Mouse (Mus musculus): ENCODE measurements at regions not wholly inside any gene's neighbourhood (a gene's known extent, or its start where the extent isn't known, plus 50 kb on each side); places are given as distances from the start of the nearest gene placed in this dataset.

GRCm38 (mm10) chr16:29807859-29808258, 228.7 kb downstream of the Opa1 start:
- no peak for DNase-seq (ENCODE audit: extremely low read depth, low read depth, low spot score)
- H3K36me3 ChIP-seq (ENCODE audit: control insufficient read depth, insufficient read depth, low read length): no peaks in the 10 kb centered on the region
- H3K79me2 ChIP-seq (ENCODE audit: control insufficient read depth, insufficient read depth, low read length): no peaks in the 10 kb centered on the region
- no peak for TF ChIP-seq POLR2A (IDR thresholded peaks at IDR 0.05; ENCODE audit: extremely low read depth, insufficient read depth, low read length)
- no peak for TF ChIP-seq CTCF (IDR thresholded peaks at IDR 0.05; ENCODE audit: low read depth, low read length)
- no peak overlapping the region for H3K4me3 ChIP-seq (ENCODE audit: insufficient read depth, low read depth, low read length)
- WGBS: 43% methylated on average over 5 of the region's 5 CpGs
- no peak overlapping the region for H3K9ac ChIP-seq (ENCODE audit: low read depth, low read length)
- no peaks in the 10 kb centered on the region; the same call in 1 of the 2 replicates for H3K4me1 ChIP-seq (ENCODE audit: control insufficient read depth, insufficient read depth, low read length)
- H3K27ac ChIP-seq (replicated peaks; ENCODE audit: insufficient read depth, low read depth, low read length): no peak overlapping the region
- peaks cover 5% of the 10 kb centered on the region; the same call in 1 of the 2 replicates for H3K27me3 ChIP-seq (ENCODE audit: control insufficient read depth, insufficient read depth, low read length)

GRCm38 (mm10) chr16:29808851-29809250, 229.7 kb downstream of the Opa1 start:
- 94% methylated on average over 4 of the region's 4 CpGs for WGBS
- H3K36me3 ChIP-seq (ENCODE audit: control insufficient read depth, insufficient read depth, low read length): no peaks in the 10 kb centered on the region
- H3K4me1 ChIP-seq (ENCODE audit: control insufficient read depth, insufficient read depth, low read length): no peaks in the 10 kb centered on the region; the same call in 1 of the 2 replicates
- no peaks in the 10 kb centered on the region for H3K79me2 ChIP-seq (ENCODE audit: control insufficient read depth, insufficient read depth, low read length)
- DNase-seq (ENCODE audit: extremely low read depth, low read depth, low spot score): no peak
- TF ChIP-seq CTCF (IDR thresholded peaks at IDR 0.05; ENCODE audit: low read depth, low read length) (no peak), POLR2A (IDR thresholded peaks at IDR 0.05; ENCODE audit: extremely low read depth, insufficient read depth, low read length) (no peak)
- H3K27ac ChIP-seq (replicated peaks; ENCODE audit: insufficient read depth, low read depth, low read length): no peak overlapping the region
- H3K9ac ChIP-seq (ENCODE audit: low read depth, low read length): no peak overlapping the region
- peaks cover 5% of the 10 kb centered on the region; the same call in 1 of the 2 replicates for H3K27me3 ChIP-seq (ENCODE audit: control insufficient read depth, insufficient read depth, low read length)
- no peak overlapping the region for H3K4me3 ChIP-seq (ENCODE audit: insufficient read depth, low read depth, low read length)

DNA sequence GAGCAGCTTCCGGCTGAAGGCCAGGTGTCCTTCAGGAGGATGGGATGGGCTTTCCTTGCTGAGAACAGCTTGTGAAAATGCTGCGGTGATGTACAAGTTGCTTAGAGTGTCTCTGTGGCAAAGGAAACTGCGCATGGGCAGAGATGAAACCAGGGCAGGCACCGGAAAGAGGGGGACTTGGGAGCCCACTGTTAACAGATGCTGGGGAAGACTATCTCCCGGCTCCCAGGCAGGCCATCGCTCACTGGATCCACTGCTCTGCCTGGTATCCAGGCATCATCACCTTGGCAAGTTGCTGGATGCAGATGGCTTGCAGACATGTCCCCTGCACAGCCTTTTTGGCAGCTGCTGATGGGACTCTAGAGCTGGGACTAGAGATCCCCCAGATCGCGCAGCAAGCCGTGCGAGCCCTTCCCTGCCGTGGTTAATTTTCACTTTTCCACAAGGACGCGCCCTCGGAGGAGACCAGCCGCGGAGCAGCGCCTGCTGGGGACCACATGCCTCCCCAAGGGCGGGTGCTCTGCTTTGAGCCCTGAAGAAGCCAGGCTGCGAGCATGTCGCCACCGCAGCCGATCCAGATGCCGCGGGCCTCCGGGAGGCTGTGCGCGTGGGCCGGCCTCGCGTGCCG, 234.4 kb downstream of the Opa1 start:
- Histone ChIP-seq H3K4me1 (ENCODE audit: control insufficient read depth, insufficient read depth, low read length) (no peaks in the 10 kb centered on the region), H3K4me3 (ENCODE audit: insufficient read depth, low read depth, low read length) (peak overlapping the region; percentile 59), H3K79me2 (ENCODE audit: control insufficient read depth, insufficient read depth, low read length) (no peaks in the 10 kb centered on the region), H3K27ac (replicated peaks; ENCODE audit: insufficient read depth, low read depth, low read length) (no peak overlapping the region), H3K36me3 (ENCODE audit: control insufficient read depth, insufficient read depth, low read length) (no peaks in the 10 kb centered on the region), H3K9ac (ENCODE audit: low read depth, low read length) (peak overlapping the region; percentile 77), H3K27me3 (ENCODE audit: control insufficient read depth, insufficient read depth, low read length) (peaks cover 2% of the 10 kb centered on the region; the same call in 1 of the 2 replicates)
- DNase-seq (ENCODE audit: extremely low read depth, low read depth, low spot score): no peak
- WGBS: 10% methylated on average over 31 of the region's 31 CpGs
- TF ChIP-seq POLR2A (IDR thresholded peaks at IDR 0.05; ENCODE audit: extremely low read depth, insufficient read depth, low read length): no peak

DNA sequence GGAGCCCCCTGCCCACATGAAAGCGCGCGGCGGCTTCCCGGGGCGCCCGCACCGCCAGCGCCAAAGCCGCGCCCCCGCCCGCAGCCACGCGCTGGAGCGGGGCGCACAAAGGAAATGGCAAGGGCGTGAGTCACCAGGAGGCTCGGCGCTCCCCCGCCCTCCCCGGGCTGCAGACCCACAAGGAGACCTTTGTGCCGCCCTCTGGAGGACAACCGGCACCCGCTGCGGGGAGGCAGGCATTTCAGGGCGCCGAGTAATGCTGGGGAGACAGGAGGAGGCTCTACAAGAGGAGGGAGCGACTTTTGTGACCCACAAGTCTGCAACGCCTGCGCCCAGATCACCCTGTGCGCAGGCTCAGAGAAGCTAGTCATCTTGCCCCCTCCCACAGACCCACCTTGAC, 234.9 kb downstream of the Opa1 start:
- H3K4me1 ChIP-seq (ENCODE audit: control insufficient read depth, insufficient read depth, low read length): no peaks in the 10 kb centered on the region
- H3K9ac ChIP-seq (ENCODE audit: low read depth, low read length): peak overlapping the region; percentile 77

DNA sequence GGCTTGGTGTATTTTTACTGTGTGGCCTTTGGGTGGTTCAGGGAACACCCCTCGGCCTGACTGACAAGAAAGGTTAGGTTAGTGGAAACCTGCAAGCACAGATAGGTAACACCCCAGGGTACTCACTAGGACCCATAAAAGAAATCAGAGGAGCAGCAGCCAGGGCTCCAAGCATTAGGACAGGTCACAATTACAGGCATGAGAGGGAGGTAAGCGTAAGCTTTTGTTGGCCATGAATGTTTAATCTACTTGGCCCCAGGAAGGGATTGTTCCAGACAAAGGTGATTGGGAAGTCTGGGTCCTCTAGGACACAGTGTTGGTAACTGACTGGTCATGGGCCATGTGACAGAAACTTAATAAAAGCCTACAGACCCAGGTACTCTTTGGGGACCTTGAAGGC, 235.5 kb downstream of the Opa1 start:
- no peaks in the 10 kb centered on the region for H3K4me1 ChIP-seq (ENCODE audit: control insufficient read depth, insufficient read depth, low read length)
- no peaks in the 10 kb centered on the region for H3K36me3 ChIP-seq (ENCODE audit: control insufficient read depth, insufficient read depth, low read length)
- H3K4me3 ChIP-seq (ENCODE audit: insufficient read depth, low read depth, low read length): no peak overlapping the region
- H3K27ac ChIP-seq (replicated peaks; ENCODE audit: insufficient read depth, low read depth, low read length): no peak overlapping the region
- no peaks in the 10 kb centered on the region for H3K27me3 ChIP-seq (ENCODE audit: control insufficient read depth, insufficient read depth, low read length)
- TF ChIP-seq POLR2A (IDR thresholded peaks at IDR 0.05; ENCODE audit: extremely low read depth, insufficient read depth, low read length): no peak
- TF ChIP-seq CTCF (IDR thresholded peaks at IDR 0.05; ENCODE audit: low read depth, low read length): no peak
- no peak for DNase-seq (ENCODE audit: extremely low read depth, low read depth, low spot score)
- no peaks in the 10 kb centered on the region for H3K79me2 ChIP-seq (ENCODE audit: control insufficient read depth, insufficient read depth, low read length)
- H3K9ac ChIP-seq (ENCODE audit: low read depth, low read length): no peak overlapping the region
- WGBS: 92% methylated on average over 2 of the region's 2 CpGs

More for the DNA sequence above, 234.9 kb downstream of the Opa1 start:
- Histone ChIP-seq H3K79me2 (ENCODE audit: control insufficient read depth, insufficient read depth, low read length) (no peaks in the 10 kb centered on the region), H3K4me3 (ENCODE audit: insufficient read depth, low read depth, low read length) (peak overlapping the region; percentile 59), H3K27me3 (ENCODE audit: control insufficient read depth, insufficient read depth, low read length) (no peaks in the 10 kb centered on the region), H3K27ac (replicated peaks; ENCODE audit: insufficient read depth, low read depth, low read length) (no peak overlapping the region), H3K36me3 (ENCODE audit: control insufficient read depth, insufficient read depth, low read length) (no peaks in the 10 kb centered on the region)
- DNase-seq (ENCODE audit: extremely low read depth, low read depth, low spot score): peak; percentile 17
- 3% methylated on average over 32 of the region's 32 CpGs for WGBS
- TF ChIP-seq POLR2A (IDR thresholded peaks at IDR 0.05; ENCODE audit: extremely low read depth, insufficient read depth, low read length) (no peak), CTCF (IDR thresholded peaks at IDR 0.05; ENCODE audit: low read depth, low read length) (peak; percentile 46)

DNA sequence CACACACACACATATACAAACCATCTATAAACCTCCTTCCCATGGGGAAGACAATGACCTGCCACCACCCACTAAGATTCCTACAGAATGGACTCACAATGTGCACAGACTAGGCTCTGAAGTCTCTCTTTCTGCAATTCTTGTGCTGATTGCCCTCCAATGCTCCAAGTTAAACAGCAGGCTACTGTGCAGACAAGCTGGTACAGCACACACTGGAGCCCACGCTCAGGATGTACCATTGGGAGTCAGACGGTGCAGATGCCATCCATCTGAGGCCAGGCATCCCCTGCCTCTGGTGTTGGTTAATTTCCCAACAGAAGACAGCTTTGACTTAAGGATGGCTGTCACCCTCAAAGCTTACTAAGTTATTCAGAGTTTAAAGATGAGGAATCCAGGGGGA, 236.1 kb downstream of the Opa1 start:
- no peak for TF ChIP-seq CTCF (IDR thresholded peaks at IDR 0.05; ENCODE audit: low read depth, low read length)
- no peak for TF ChIP-seq POLR2A (IDR thresholded peaks at IDR 0.05; ENCODE audit: extremely low read depth, insufficient read depth, low read length)
- no peak for DNase-seq (ENCODE audit: extremely low read depth, low read depth, low spot score)
- H3K27ac ChIP-seq (replicated peaks; ENCODE audit: insufficient read depth, low read depth, low read length): no peak overlapping the region
- H3K4me3 ChIP-seq (ENCODE audit: insufficient read depth, low read depth, low read length): no peak overlapping the region
- no peaks in the 10 kb centered on the region for H3K4me1 ChIP-seq (ENCODE audit: control insufficient read depth, insufficient read depth, low read length)
- no peaks in the 10 kb centered on the region for H3K36me3 ChIP-seq (ENCODE audit: control insufficient read depth, insufficient read depth, low read length)
- no peak overlapping the region for H3K9ac ChIP-seq (ENCODE audit: low read depth, low read length)
- no peaks in the 10 kb centered on the region for H3K27me3 ChIP-seq (ENCODE audit: control insufficient read depth, insufficient read depth, low read length)
- no peaks in the 10 kb centered on the region for H3K79me2 ChIP-seq (ENCODE audit: control insufficient read depth, insufficient read depth, low read length)
- 95% methylated on average over 2 of the region's 2 CpGs for whole genome bisulfite sequencing
